In the genomic region with DNA sequence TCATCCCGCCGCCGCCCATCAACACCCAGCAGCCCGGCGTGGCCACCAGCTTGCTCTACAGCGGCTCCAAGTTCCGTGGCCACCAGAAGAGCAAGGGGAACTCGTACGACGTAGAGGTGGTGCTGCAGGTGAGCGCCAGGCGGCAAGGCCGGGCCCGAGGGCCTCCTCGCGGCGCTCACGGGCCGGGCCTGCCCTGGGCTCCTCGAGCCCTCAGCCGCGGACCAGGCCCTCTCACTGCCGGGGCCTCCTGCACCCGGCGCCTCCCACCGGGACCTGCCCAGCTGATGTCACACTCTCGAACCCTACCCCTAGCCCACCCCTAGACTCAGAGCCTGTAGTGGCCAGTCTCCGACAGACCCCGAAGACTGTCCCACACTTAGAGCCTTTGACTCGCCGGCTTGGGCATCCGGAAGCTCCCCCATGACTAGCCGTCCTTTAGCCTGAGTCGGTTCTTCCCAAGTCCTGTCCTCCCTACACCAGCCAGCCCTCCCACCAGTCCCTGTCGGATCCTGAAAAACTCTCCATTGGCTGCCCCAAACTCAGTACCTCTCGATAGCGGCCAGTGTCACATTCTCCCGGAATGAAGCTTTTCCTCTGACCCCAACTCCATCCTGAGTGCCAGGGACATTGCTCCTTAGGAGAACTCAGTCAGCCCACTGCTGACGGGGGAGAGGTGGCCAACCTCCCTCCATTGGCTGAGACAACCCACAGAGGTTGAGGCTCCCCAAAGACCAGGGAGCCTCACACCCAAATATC, we compare ENCODE assay signal across 8 mouse cellular contexts. TPM values are rescaled to one million over a fixed set of nuclear protein-coding genes. Genes with fewer than 3 reads are reported as not detected.
A peak's percentile ranks its signal among the peaks of the same experiment; 100 is the strongest.
DNase-seq lines count a peak whose midpoint lies in the region; ATAC-seq and TF ChIP-seq lines count a peak whose summit lies in the region.

A gene (minus strand): TSS at position 741 of the 756 bp plus-strand sequence.

- TF ChIP-seq POLR2A in olfactory bulb, adult 2 months (IDR thresholded peaks at IDR 0.05; ENCODE audit: insufficient read depth, low read depth, low read length), result peak; percentile 22; the same call in 1 of the 2 replicates

- H3K9ac ChIP-seq in intestine, embryonic 14.5 days (ENCODE audit: low read length), result peak within 1 kb of the TSS; percentile 87
- H3K9ac ChIP-seq in liver, embryonic 13.5 days, result peak within 1 kb of the TSS; percentile 94

- no peaks in the 10 kb centered on the region for H3K36me3 ChIP-seq in intestine, embryonic 14.5 days (ENCODE audit: control insufficient read depth, insufficient read depth, low read length)
- H3K36me3 ChIP-seq in liver, embryonic 13.5 days, result no peaks in the 10 kb centered on the region; the same call in 1 of the 2 replicates

- H3K4me1 ChIP-seq in intestine, embryonic 14.5 days (replicated peaks; ENCODE audit: control insufficient read depth, insufficient read depth, low read length), result peaks cover 15% of the 10 kb centered on the region
- H3K4me1 ChIP-seq in liver, embryonic 13.5 days (replicated peaks), result peaks cover 41% of the 10 kb centered on the region
- H3K4me1 ChIP-seq in olfactory bulb, adult 2 months (ENCODE audit: control insufficient read depth, insufficient read depth, low read length), result peaks cover 11% of the 10 kb centered on the region

- no peaks in the 10 kb centered on the region for H3K9me3 ChIP-seq in intestine, embryonic 14.5 days (ENCODE audit: control insufficient read depth, low read length)
- no peaks in the 10 kb centered on the region for H3K9me3 ChIP-seq in liver, embryonic 13.5 days (replicated peaks)

- H3K27ac ChIP-seq in intestine, embryonic 14.5 days (ENCODE audit: low read depth), result peak within 1 kb of the TSS; percentile 84
- peak within 1 kb of the TSS; percentile 89 for H3K27ac ChIP-seq in liver, embryonic 13.5 days
- peak within 1 kb of the TSS; percentile 44; the same call in 1 of the 2 replicates for H3K27ac ChIP-seq in olfactory bulb, adult 2 months (ENCODE audit: insufficient read depth, low read depth, low read length)

- H3K27me3 ChIP-seq in intestine, embryonic 14.5 days (replicated peaks; ENCODE audit: control insufficient read depth, insufficient read depth, low read length), result no peaks in the 10 kb centered on the region
- no peaks in the 10 kb centered on the region for H3K27me3 ChIP-seq in liver, embryonic 13.5 days

- ATAC-seq in CD4-positive, CD25-positive, alpha-beta regulatory T cell, adult 4 months, result peak; percentile 11
- ATAC-seq in intestine, embryonic 14.5 days (replicated peaks; ENCODE audit: low FRiP score, low TSS enrichment, low read depth), result peak; percentile 53
- ATAC-seq in liver, embryonic 13.5 days (ENCODE audit: low read depth), result peak; percentile 35

- peak within 1 kb of the TSS; percentile 95 for H3K4me2 ChIP-seq in intestine, embryonic 14.5 days (ENCODE audit: low read length)
- peak within 1 kb of the TSS; percentile 89 for H3K4me2 ChIP-seq in liver, embryonic 13.5 days

- TF ChIP-seq CTCF in olfactory bulb, adult 2 months (IDR thresholded peaks at IDR 0.05; ENCODE audit: insufficient read depth, low read depth, low read length), result no peak

- under 1% methylated on average over 38 of the region's 39 CpGs for WGBS in intestine, embryonic 14.5 days
- WGBS in liver, embryonic 13.5 days (ENCODE audit: insufficient replicate concordance), result under 1% methylated on average over 39 of the region's 39 CpGs
- WGBS in olfactory bulb, adult 2 months, result under 1% methylated on average over 39 of the region's 39 CpGs

- peak; percentile 68 for DNase-seq in cerebellum, adult 9-11 months
- DNase-seq in cerebellum, postnatal 25 days, result no peak
- DNase-seq in c-Kit-positive CD71-positive TER-119-positive erythroid progenitor cells, embryonic 14.5 days (ENCODE audit: low spot score), result peak; percentile 44
- peak; percentile 43 for DNase-seq in gastrocnemius, postnatal 10 days
- peak; percentile 78 for DNase-seq in intestine, embryonic 14.5 days (ENCODE audit: low spot score)
- DNase-seq in liver, embryonic 13.5 days, result peak; percentile 43

- peak within 1 kb of the TSS; percentile 79 for H3K4me3 ChIP-seq in intestine, embryonic 14.5 days (ENCODE audit: low read depth, low read length)
- peak within 1 kb of the TSS; percentile 91 for H3K4me3 ChIP-seq in liver, embryonic 13.5 days (replicated peaks)
- peak within 1 kb of the TSS; percentile 78 for H3K4me3 ChIP-seq in olfactory bulb, adult 2 months (ENCODE audit: insufficient read depth, low read depth, low read length)

RNA-seq across cellular contexts. Expression of the gene that starts here (rescaled TPM):
- polyA plus RNA-seq in CD4-positive, CD25-positive, alpha-beta regulatory T cell, adult 4 months (2017; shearing (Covaris generic)), result 10 to 100 TPM; 40.4 to 43.5 TPM
- 10 to 100 TPM; 29.8 to 37.0 TPM for total RNA-seq in gastrocnemius, postnatal 10 days (2021)
- polyA plus RNA-seq in intestine, embryonic 14.5 days (2014; fragmentation: Nextera tagmentation; extraction: Ambion mirVana), result 59.5 and 62.2 TPM in 2 replicates
- polyA plus RNA-seq in liver, embryonic 13.5 days (2015; fragmentation: Nextera tagmentation; extraction: Ambion mirVana), result 43.5 and 44.0 TPM in 2 replicates
- not detected in 2 replicates for polyA plus RNA-seq in olfactory bulb, adult 2 months (2012; ENCODE audit: insufficient read depth, insufficient read length, low replicate concordance, missing spikeins)

Comparison
In these comparisons a context has a peak if more than half of its experiments do, and no peak if none do; other contexts are left out.
1. RNA of the gene that starts here (polyA plus RNA-seq): 59.5 to 62.2 TPM in intestine, embryonic 14.5 days, 40.4 to 43.5 TPM in CD4-positive, CD25-positive, alpha-beta regulatory T cell, adult 4 months and 43.5 to 44.0 TPM in liver, embryonic 13.5 days; not detected in olfactory bulb, adult 2 months; every median in the first group is over 10 times any median in the second.
2. DNase-seq: peak in cerebellum, adult 9-11 months (single experiment), c-Kit-positive CD71-positive TER-119-positive erythroid progenitor cells, embryonic 14.5 days (single experiment), gastrocnemius, postnatal 10 days (single experiment), intestine, embryonic 14.5 days (single experiment) and liver, embryonic 13.5 days (single experiment); none in cerebellum, postnatal 25 days (0 of 2).
3. Peak in every context shown above with its lines, with median percentiles within 50 percentile points of each other: ATAC-seq, H3K27ac ChIP-seq and H3K4me3 ChIP-seq.